Mouse (Mus musculus): ENCODE data around the gene Cd81. TPM values are rescaled to one million over a fixed set of nuclear protein-coding genes. Genes with fewer than 3 reads are reported as not detected.

The Cd81 gene
- polyA plus RNA-seq, 1 experiment from 2014 or later = 576 TPM

GRCm38 (mm10) chr7:143012230-143012875 lies 40.2 kb upstream of the Cd81 start:
- no peak overlapping the region for H3K4me3 ChIP-seq (replicated peaks)
- H3K27me3 ChIP-seq = no peaks in the 10 kb centered on the region
- peaks cover 84% of the 10 kb centered on the region for H3K4me1 ChIP-seq
- no peak for ATAC-seq (replicated peaks; ENCODE audit: low FRiP score)
- no peak overlapping the region for H3K9ac ChIP-seq
- H3K4me2 ChIP-seq = no peak overlapping the region
- H3K9me3 ChIP-seq (replicated peaks) = no peaks in the 10 kb centered on the region
- WGBS = 63% methylated on average over 5 of the region's 5 CpGs
- no peaks in the 10 kb centered on the region for H3K36me3 ChIP-seq
- peak overlapping the region; percentile 46; the same call in 1 of the 2 replicates for H3K27ac ChIP-seq

DNA sequence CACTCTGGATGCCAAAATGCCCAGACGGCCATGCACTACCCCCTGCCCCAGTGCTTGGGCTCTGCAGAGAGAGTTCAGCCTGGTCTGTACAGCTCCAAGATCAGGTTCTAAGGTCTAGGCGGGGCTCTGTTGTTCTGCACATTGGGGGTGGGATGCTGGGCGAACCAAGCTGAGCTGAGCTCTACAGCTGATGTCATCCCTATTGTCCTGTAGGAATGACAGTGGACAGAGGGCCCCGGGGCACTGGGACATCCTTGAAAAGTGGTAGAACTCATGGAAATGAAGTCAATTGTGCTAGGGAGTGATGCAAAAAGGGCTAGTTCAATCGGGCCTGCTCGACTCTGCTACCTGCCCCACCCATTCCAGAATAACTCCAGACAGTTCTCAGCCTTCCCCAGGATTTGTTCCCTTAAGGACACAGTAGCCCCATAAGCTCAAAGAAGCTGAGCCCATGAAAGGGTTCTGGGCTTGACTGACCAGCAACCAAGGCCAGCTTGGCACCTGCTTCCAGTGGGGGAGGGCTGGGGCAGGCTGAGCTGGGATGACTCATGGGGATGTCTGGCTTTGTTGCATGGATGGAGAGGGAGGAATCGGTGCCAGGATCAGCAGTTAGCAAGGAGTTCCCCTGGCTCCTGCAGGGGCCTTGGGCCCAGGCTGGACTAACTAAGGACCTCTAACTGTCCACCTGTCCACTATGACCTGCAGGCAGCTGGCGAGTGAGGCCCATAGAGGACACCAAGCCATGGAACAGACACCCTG lies 38.9 kb upstream of the Cd81 start:
- Histone ChIP-seq H3K27me3 (no peaks in the 10 kb centered on the region), H3K9ac (no peak overlapping the region), H3K27ac (peak overlapping the region; percentile 19; the same call in 1 of the 2 replicates), H3K9me3 (replicated peaks) (no peaks in the 10 kb centered on the region), H3K4me3 (replicated peaks) (no peak overlapping the region), H3K36me3 (no peaks in the 10 kb centered on the region), H3K4me2 (no peak overlapping the region), H3K4me1 (peaks cover 73% of the 10 kb centered on the region)
- 71% methylated on average over 8 of the region's 8 CpGs for WGBS
- ATAC-seq (replicated peaks; ENCODE audit: low FRiP score) = no peak

GRCm38 (mm10) chr7:143014862-143015659 lies 37.5 kb upstream of the Cd81 start:
- Histone ChIP-seq H3K4me2 (no peak overlapping the region), H3K9ac (no peak overlapping the region), H3K4me3 (replicated peaks) (no peak overlapping the region), H3K27me3 (no peaks in the 10 kb centered on the region), H3K36me3 (no peaks in the 10 kb centered on the region), H3K4me1 (peaks cover 60% of the 10 kb centered on the region), H3K9me3 (replicated peaks) (no peaks in the 10 kb centered on the region), H3K27ac (peak overlapping the region; percentile 87)
- no peak for ATAC-seq (replicated peaks; ENCODE audit: low FRiP score)
- WGBS = 78% methylated on average over 7 of the region's 7 CpGs

DNA sequence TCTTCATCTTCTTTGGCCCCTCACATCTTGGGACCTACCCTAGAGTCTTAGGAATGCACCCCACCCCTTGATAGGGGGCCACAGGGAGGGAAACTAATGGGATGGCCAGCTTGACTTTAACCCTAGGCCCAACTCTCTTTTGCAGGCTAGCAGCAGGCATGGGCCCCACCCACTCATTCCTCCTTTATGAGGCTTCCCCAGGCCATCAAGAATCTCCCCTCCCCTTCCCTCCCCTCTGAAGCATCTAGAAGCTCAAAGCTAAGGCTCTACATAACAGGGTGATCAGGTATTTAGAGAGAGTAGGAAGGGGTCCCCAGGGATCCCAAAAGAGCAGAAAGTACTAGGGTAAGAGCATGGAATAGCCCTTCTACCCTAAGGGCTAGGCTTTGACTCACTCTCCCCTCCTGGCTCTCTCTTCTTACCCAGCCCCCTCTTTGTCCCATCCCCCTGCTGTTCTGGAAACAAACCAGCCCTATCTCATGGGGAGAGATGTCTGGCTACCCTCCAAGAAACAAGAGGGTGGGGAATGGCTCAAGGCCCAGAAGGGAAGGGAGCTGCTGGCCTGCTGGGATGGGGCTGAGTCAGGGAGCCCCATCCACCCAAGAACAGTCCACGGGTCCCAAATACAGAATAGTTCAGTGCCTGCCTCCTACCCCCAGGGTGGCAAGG lies 36.6 kb upstream of the Cd81 start:
- WGBS = 14% methylated on average over 1 of the region's 1 CpGs
- H3K4me2 ChIP-seq = peak overlapping the region; percentile 25; the same call in 1 of the 2 replicates

GRCm38 (mm10) chr7:143016424-143017142 lies 36.0 kb upstream of the Cd81 start:
- no peak overlapping the region for H3K9ac ChIP-seq
- peak overlapping the region; percentile 87 for H3K27ac ChIP-seq
- no peaks in the 10 kb centered on the region for H3K36me3 ChIP-seq
- no peaks in the 10 kb centered on the region for H3K9me3 ChIP-seq (replicated peaks)
- peak; percentile 19 for ATAC-seq (replicated peaks; ENCODE audit: low FRiP score)
- H3K4me2 ChIP-seq = peak overlapping the region; percentile 25; the same call in 1 of the 2 replicates
- no peaks in the 10 kb centered on the region for H3K27me3 ChIP-seq
- peaks cover 46% of the 10 kb centered on the region for H3K4me1 ChIP-seq
- no peak overlapping the region for H3K4me3 ChIP-seq (replicated peaks)
- 49% methylated on average over 9 of the region's 9 CpGs for WGBS

More for the DNA sequence above, 36.6 kb upstream of the Cd81 start:
- H3K27ac ChIP-seq = peak overlapping the region; percentile 87
- no peaks in the 10 kb centered on the region for H3K9me3 ChIP-seq (replicated peaks)
- H3K36me3 ChIP-seq = no peaks in the 10 kb centered on the region
- H3K4me1 ChIP-seq = peaks cover 53% of the 10 kb centered on the region
- ATAC-seq (replicated peaks; ENCODE audit: low FRiP score) = peak; percentile 82
- no peaks in the 10 kb centered on the region for H3K27me3 ChIP-seq
- H3K4me3 ChIP-seq (replicated peaks) = no peak overlapping the region
- no peak overlapping the region for H3K9ac ChIP-seq

DNA sequence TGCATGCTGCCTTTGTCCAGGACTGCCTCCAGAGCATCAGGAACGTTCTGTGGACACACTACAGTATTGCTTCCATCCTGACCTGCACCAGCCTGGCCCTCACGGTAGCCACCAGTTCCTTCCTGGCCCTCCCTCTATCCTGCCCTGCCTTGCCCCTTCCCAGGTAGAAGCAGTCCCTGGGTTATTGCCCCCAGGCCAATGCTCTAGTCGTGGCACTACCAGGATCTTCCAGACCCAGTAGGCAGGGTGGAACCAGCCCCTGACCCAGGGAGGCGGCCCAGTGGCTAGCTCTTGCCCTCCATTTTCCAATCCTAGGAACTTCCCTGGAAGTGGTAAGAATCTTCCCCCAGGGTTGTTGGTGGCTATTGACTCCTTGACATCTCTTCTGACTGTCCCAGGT lies 35.4 kb upstream of the Cd81 start:
- WGBS = 75% methylated on average over 4 of the region's 4 CpGs
- ATAC-seq (replicated peaks; ENCODE audit: low FRiP score) = 0 out of 2 replicates have a peak, but pooled peaks have one; percentile 6

DNA sequence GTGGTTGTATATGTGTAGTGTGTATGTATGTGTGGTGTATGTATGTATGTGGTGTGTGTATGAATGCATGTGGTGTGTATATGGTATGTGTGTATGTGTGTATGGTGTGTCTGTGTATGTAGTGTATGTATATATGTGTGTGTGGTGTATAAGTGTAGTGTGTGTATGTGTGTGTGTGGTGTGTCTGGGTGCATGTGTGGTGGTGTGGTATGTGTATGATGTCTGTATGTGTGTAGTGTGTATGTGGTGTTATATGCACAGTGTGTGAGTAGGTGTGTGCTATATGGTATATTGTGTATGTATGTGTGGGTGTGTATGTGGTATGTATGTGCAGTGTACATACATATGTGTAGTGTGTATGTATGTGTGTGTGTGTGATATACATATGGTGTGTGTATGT lies 32.5 kb upstream of the Cd81 start:
- Histone ChIP-seq H3K4me3 (replicated peaks) (no peak overlapping the region), H3K27ac (no peak overlapping the region), H3K4me2 (no peak overlapping the region), H3K27me3 (no peaks in the 10 kb centered on the region), H3K4me1 (peaks cover 22% of the 10 kb centered on the region), H3K9me3 (replicated peaks) (no peaks in the 10 kb centered on the region), H3K36me3 (no peaks in the 10 kb centered on the region), H3K9ac (no peak overlapping the region)
- no peak for ATAC-seq (replicated peaks; ENCODE audit: low FRiP score)

More for the DNA sequence above, 35.4 kb upstream of the Cd81 start:
- Histone ChIP-seq H3K27me3 (no peaks in the 10 kb centered on the region), H3K4me3 (replicated peaks) (no peak overlapping the region), H3K9ac (no peak overlapping the region), H3K27ac (peak overlapping the region; percentile 87), H3K9me3 (replicated peaks) (no peaks in the 10 kb centered on the region), H3K4me1 (peaks cover 40% of the 10 kb centered on the region), H3K36me3 (no peaks in the 10 kb centered on the region), H3K4me2 (no peak overlapping the region)

GRCm38 (mm10) chr7:143020764-143021163 lies 31.8 kb upstream of the Cd81 start:
- 73% methylated on average over 3 of the region's 3 CpGs for WGBS
- H3K27me3 ChIP-seq = no peaks in the 10 kb centered on the region

GRCm38 (mm10) chr7:143021356-143022164 lies 31.0 kb upstream of the Cd81 start:
- no peaks in the 10 kb centered on the region for H3K36me3 ChIP-seq
- H3K27me3 ChIP-seq = no peaks in the 10 kb centered on the region
- no peak overlapping the region for H3K27ac ChIP-seq
- H3K4me3 ChIP-seq (replicated peaks) = no peak overlapping the region
- H3K9me3 ChIP-seq (replicated peaks) = no peaks in the 10 kb centered on the region
- no peak for ATAC-seq (replicated peaks; ENCODE audit: low FRiP score)
- no peak overlapping the region for H3K4me2 ChIP-seq
- no peak overlapping the region for H3K9ac ChIP-seq
- H3K4me1 ChIP-seq = peaks cover 7% of the 10 kb centered on the region
- 58% methylated on average over 5 of the region's 5 CpGs for WGBS

More at GRCm38 (mm10) chr7:143020764-143021163, 31.8 kb upstream of the Cd81 start:
- Histone ChIP-seq H3K36me3 (no peaks in the 10 kb centered on the region), H3K4me3 (replicated peaks) (no peak overlapping the region), H3K4me2 (no peak overlapping the region), H3K9me3 (replicated peaks) (no peaks in the 10 kb centered on the region), H3K4me1 (peaks cover 14% of the 10 kb centered on the region), H3K9ac (no peak overlapping the region), H3K27ac (no peak overlapping the region)
- no peak for ATAC-seq (replicated peaks; ENCODE audit: low FRiP score)

GRCm38 (mm10) chr7:143023499-143023898 lies 29.0 kb upstream of the Cd81 start:
- Histone ChIP-seq H3K9ac (no peak overlapping the region), H3K36me3 (no peaks in the 10 kb centered on the region), H3K27ac (no peak overlapping the region), H3K4me1 (0 out of 2 replicates have a peak, but pooled peaks cover 3% of the 10 kb centered on the region), H3K9me3 (replicated peaks) (no peaks in the 10 kb centered on the region), H3K27me3 (no peaks in the 10 kb centered on the region), H3K4me3 (replicated peaks) (no peak overlapping the region), H3K4me2 (no peak overlapping the region)
- 92% methylated on average over 2 of the region's 2 CpGs for WGBS
- no peak for ATAC-seq (replicated peaks; ENCODE audit: low FRiP score)
